Mouse (Mus musculus): ENCODE data around the gene Krt86.

DNA sequence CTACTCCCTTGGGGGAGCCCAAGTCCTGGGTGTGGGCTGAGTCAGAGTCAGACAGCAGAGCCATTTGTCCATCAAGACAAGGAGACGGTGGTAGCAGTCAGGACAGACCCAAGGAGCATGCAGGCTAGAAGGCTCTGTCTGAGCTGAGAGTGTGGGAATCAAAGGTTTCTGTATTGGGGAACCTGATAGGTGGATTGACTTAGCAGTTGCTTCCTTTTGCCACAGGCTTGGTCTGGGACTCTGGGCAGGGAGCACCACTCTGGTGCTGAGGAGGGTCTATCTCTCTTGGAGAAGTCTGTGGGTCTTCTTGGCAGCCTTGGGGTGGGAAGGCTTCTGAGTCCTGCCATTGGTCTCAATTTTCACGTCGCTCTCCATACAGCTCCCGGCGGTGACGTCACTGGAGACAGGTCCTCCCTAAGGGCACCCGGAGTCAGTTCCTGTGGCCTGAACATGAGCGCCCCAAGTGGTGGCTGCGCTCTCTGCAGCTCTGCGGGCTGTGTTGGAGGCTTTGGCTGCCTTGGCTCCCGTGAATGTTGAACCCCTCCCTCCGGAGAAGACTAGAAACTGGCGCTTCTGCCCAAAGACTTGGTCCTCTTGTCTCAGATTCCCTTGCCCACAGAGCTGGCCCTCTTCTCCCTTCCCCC, 20.1 kb upstream of the Krt86 start:
- TF ChIP-seq POLR2A (IDR thresholded peaks at IDR 0.05; ENCODE audit: insufficient read length, low read depth) (no peak), MAX (IDR thresholded peaks at IDR 0.05; ENCODE audit: low read depth) (no peak), USF1 (IDR thresholded peaks at IDR 0.05; ENCODE audit: low read depth) (no peak), CEBPB (IDR thresholded peaks at IDR 0.05; ENCODE audit: insufficient read depth, poor library complexity, severe bottlenecking) (no peak), E2F4 (IDR thresholded peaks at IDR 0.05; ENCODE audit: insufficient read depth) (no peak)

Measured in myocyte (in vitro differentiated cells).